Mouse (Mus musculus) adrenal gland (tissue): ENCODE results near the gene Kif23.

Experiments
- intact Hi-C: fragments of 180-260 bp; cut with DNase I; formaldehyde crosslinking; loops from one replicate; pipeline ENCODE4 v1.15.1; 2025

The Kif23 gene

GRCm38 (mm10) chr9:61947402-61948346 lies 1.1 kb upstream of the Kif23 start:
- intact Hi-C loops, result loop anchor here (2.0 kb wide), 1 partner anchor 35 kb away; no protein-coding TSS in a partner anchor

- intact Hi-C loops, result no loop called here
Observed at GRCm38 (mm10) chr9:61945973-61946611, 482 bp downstream of the Kif23 start.

- intact Hi-C loops, result no loop called here
Observed at GRCm38 (mm10) chr9:61941054-61941453, 5.5 kb downstream of the Kif23 start.

GRCm38 (mm10) chr9:61933333-61933732 lies 13.2 kb downstream of the Kif23 start:
- intact Hi-C loops, result no loop called here

- intact Hi-C loops, result no loop called here
Observed at GRCm38 (mm10) chr9:61932009-61932408, 14.6 kb downstream of the Kif23 start.

GRCm38 (mm10) chr9:61925086-61925660 lies 21.4 kb downstream of the Kif23 start:
- intact Hi-C loops, result no loop called here

- intact Hi-C loops, result no loop called here
Observed at GRCm38 (mm10) chr9:61920331-61920730, 26.2 kb downstream of the Kif23 start.

- intact Hi-C loops, result no loop called here
Observed at GRCm38 (mm10) chr9:61919464-61919863, 27.1 kb downstream of the Kif23 start.

- intact Hi-C loops, result no loop called here
Observed at GRCm38 (mm10) chr9:61917436-61917835, 29.1 kb downstream of the Kif23 start.

- intact Hi-C loops, result no loop called here
Observed at GRCm38 (mm10) chr9:61916986-61917385, 29.6 kb downstream of the Kif23 start.

GRCm38 (mm10) chr9:61915393-61916005 lies 31.1 kb downstream of the Kif23 start:
- intact Hi-C loops, result no loop called here

- intact Hi-C loops, result no loop called here
Observed at GRCm38 (mm10) chr9:61914917-61915300, 31.7 kb downstream of the Kif23 start.

GRCm38 (mm10) chr9:61914203-61914916 lies 32.2 kb downstream of the Kif23 start, which contains the start of gene Rplp1:
Gene Rplp1 (minus strand): TSS chr9:61914542.
- intact Hi-C loops, result no loop called here

- intact Hi-C loops, result no loop called here
Observed at GRCm38 (mm10) chr9:61911300-61912128, 35.1 kb downstream of the Kif23 start.

- intact Hi-C loops, result no loop called here
Observed at GRCm38 (mm10) chr9:61910526-61911256, 35.9 kb downstream of the Kif23 start.

GRCm38 (mm10) chr9:61909633-61910032 lies 36.9 kb downstream of the Kif23 start:
- intact Hi-C loops, result no loop called here

GRCm38 (mm10) chr9:61908832-61909407 lies 37.7 kb downstream of the Kif23 start:
- intact Hi-C loops, result no loop called here

- intact Hi-C loops, result no loop called here
Observed at GRCm38 (mm10) chr9:61908341-61908740, 38.2 kb downstream of the Kif23 start.
